Mouse (Mus musculus): ENCODE measurements around the gene Cdca7l. TPM values are rescaled to one million over a fixed set of nuclear protein-coding genes. Genes with fewer than 3 reads are reported as not detected.

Gene Cdca7l
- polyA plus RNA-seq, 1 experiment from 2014 or later = 4.6 TPM

DNA sequence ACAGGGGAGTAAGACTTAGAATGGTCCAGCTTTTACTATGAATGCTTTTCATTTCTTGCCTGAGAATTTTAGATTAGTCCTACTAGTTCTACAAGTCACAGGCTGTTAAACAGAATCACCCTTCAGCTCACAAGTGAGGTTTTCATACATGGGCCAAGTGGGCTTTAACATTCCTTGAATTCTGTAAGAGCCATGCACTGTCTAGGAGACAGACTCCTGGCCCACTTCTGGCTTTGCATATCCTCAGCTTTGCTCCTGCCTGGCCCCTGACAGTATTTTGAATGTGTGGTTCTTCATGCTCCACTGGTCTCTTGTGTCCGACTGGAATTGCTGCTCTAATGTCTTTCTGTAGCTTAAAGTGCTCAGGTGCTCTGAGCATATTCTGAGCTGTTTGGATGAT, 20.7 kb upstream of the Cdca7l start:
- Histone ChIP-seq H3K4me1 (replicated peaks) (peaks cover 11% of the 10 kb centered on the region), H3K27ac (no peak overlapping the region), H3K27me3 (peaks cover 16% of the 10 kb centered on the region), H3K9me3 (no peaks in the 10 kb centered on the region), H3K9ac (no peak overlapping the region), H3K4me2 (no peak overlapping the region), H3K36me3 (no peaks in the 10 kb centered on the region), H3K4me3 (no peak overlapping the region)
- WGBS = 21% methylated on average over 1 of the region's 1 CpGs
- no peak for ATAC-seq (ENCODE audit: low FRiP score)

DNA sequence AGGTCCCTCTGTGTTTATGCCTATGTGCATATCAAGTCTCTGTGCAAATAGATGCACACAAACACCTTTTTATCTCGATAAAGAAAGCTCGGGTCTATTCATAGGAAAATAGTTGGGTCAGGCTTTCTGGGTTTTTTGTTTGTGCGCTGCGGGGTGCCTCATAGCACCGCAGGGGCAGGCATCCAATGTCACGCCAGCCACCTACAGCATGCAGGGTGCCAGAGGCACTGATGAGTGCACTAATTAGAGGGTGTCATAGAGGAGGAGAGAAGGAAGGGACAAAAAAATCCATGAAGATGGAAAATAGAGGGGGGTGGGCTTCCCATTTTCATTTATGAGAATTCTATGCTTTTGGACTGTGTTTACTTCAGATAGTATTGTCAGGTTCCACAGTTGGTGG, 17.5 kb upstream of the Cdca7l start:
- Histone ChIP-seq H3K36me3 (no peaks in the 10 kb centered on the region), H3K27me3 (peaks cover 21% of the 10 kb centered on the region), H3K9me3 (no peaks in the 10 kb centered on the region), H3K9ac (no peak overlapping the region), H3K27ac (no peak overlapping the region), H3K4me2 (no peak overlapping the region), H3K4me3 (no peak overlapping the region), H3K4me1 (replicated peaks) (peaks cover 18% of the 10 kb centered on the region)
- WGBS = 19% methylated on average over 6 of the region's 6 CpGs
- ATAC-seq (ENCODE audit: low FRiP score) = no peak

DNA sequence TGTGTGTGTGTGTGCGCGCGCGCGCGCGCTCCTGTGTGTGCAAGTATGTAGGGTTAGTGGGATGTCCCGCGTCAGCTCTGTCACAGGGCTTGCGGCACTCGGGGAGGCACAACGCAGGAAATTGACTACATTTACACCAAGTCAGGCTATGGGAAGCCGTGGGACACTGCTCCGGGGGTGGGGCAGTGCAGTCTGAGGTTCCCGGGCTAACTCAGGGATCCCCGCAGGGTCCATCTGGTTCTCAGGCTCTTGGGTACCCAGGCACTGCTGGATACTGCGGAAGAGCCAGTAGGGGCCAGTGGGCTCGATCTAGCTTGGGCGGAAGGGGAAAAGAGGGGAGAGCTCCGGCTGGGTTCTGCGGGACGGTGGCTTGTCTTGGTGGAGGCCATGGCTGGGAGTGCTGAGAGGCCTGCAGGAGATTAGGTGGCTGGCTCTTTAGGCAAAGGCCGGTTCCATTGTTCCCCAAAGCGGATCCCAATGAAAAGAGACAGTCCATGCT, 15.5 kb upstream of the Cdca7l start:
- Histone ChIP-seq H3K27ac (no peak overlapping the region), H3K36me3 (no peaks in the 10 kb centered on the region), H3K27me3 (peaks cover 30% of the 10 kb centered on the region), H3K4me3 (peak overlapping the region; percentile 30), H3K9ac (no peak overlapping the region), H3K4me2 (peak overlapping the region; percentile 60), H3K4me1 (replicated peaks) (peaks cover 13% of the 10 kb centered on the region), H3K9me3 (no peaks in the 10 kb centered on the region)
- ATAC-seq (ENCODE audit: low FRiP score) = peak; percentile 32; the same call in 1 of the 2 replicates
- 12% methylated on average over 24 of the region's 24 CpGs for WGBS

DNA sequence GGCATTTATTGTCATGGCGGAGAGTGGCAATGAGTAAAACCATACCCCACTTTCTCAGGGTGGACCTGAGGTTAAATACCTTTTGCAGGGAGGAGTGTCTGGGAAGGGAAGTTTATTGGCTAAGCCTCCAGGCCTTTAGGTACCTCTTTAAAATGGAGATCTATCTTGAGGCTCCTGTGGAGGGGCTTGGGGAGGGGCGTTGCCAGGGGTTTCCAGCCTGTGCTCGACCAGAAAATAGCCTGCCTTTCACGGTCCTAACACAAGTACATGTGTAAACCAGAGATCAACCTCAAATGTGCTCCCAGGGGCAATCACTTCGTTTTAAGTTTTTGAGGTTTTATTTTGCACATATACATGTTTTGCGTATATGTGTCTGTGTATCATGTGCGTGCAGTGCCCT, 15.1 kb upstream of the Cdca7l start:
- Histone ChIP-seq H3K4me3 (no peak overlapping the region; the same call in 1 of the 2 replicates), H3K27ac (no peak overlapping the region), H3K4me2 (peak overlapping the region; percentile 60), H3K36me3 (no peaks in the 10 kb centered on the region), H3K27me3 (peaks cover 30% of the 10 kb centered on the region), H3K9ac (no peak overlapping the region), H3K4me1 (replicated peaks) (peaks cover 13% of the 10 kb centered on the region), H3K9me3 (no peaks in the 10 kb centered on the region)
- whole genome bisulfite sequencing = 22% methylated on average over 7 of the region's 7 CpGs
- ATAC-seq (ENCODE audit: low FRiP score) = no peak

DNA sequence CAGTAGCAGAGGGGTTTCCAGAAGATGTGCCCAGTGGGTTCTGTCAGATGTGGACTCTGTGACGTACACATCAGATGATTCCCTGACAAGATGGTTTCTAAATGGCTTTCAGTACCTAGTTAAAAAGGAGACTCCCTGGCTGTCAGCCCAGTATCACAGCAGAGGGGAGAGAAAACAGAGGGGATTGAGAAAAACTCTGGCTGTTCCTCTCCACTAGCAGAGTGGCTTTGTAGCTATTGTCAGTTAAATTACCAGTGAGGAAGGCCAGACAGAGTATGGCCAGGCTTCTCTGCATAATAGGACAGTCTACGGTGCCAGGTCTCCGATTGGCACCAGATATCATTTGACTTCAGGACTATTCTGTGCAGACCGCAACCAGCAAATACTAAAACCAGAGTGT, 8.8 kb upstream of the Cdca7l start:
- no peak overlapping the region for H3K27ac ChIP-seq
- H3K4me2 ChIP-seq = no peak overlapping the region
- WGBS = 57% methylated on average over 4 of the region's 4 CpGs
- no peak overlapping the region for H3K4me3 ChIP-seq
- H3K36me3 ChIP-seq = no peaks in the 10 kb centered on the region
- H3K9me3 ChIP-seq = no peaks in the 10 kb centered on the region
- no peak overlapping the region for H3K9ac ChIP-seq
- H3K4me1 ChIP-seq (replicated peaks) = no peaks in the 10 kb centered on the region
- ATAC-seq (ENCODE audit: low FRiP score) = no peak
- H3K27me3 ChIP-seq = peaks cover 14% of the 10 kb centered on the region

DNA sequence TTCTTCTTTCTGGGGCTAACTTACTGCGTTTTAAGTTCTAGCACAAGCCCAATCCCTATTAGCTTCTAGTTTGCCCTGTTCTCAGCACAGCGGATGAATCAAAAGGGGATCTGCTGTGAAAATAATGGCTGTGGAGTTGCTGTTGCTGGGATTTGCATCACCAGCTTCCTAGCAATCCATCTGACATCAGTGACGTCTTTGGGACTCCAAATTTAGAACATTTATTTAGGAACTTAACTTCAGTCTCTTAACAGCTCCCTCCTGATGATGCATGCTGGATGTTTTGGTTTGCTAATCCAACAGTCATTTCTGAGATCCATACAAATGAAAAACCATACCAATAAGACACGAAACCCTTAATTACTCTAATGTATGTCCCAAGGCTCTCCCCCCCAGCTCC, 1.5 kb downstream of the Cdca7l start:
- no peak for ATAC-seq (ENCODE audit: low FRiP score)
- H3K9me3 ChIP-seq = no peaks in the 10 kb centered on the region
- WGBS = 71% methylated on average over 4 of the region's 4 CpGs
- H3K27me3 ChIP-seq = peaks cover 22% of the 10 kb centered on the region
- H3K36me3 ChIP-seq = no peaks in the 10 kb centered on the region
- peak overlapping the region; percentile 40 for H3K4me2 ChIP-seq
- peak overlapping the region; percentile 36; the same call in 1 of the 2 replicates for H3K9ac ChIP-seq
- 0 out of 2 replicates have a peak overlapping the region, but pooled peaks have one; percentile 2 for H3K4me3 ChIP-seq
- H3K4me1 ChIP-seq (replicated peaks) = peaks cover 50% of the 10 kb centered on the region
- H3K27ac ChIP-seq = peak overlapping the region; percentile 31; the same call in 1 of the 2 replicates

DNA sequence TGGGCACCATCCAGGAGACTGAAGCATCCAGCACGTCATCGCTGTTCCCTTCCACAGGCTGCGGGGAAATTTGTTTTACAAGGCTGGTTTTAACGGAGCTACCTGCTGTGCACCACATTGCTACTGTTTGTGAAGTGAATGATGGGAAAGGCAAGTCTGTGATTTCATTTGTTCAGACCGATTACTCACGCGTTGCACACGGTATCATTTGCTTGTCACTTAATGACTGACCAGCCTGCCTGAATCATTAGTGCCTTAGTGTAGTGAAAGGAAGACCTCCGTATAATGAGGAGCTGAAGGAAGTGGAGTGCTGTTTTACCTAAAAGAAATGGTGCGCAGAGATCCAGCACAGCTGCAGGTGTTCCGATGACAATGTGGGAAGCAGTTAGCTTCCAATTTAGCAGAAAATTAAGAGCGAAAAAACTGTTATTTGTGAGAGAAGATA, 1.9 kb downstream of the Cdca7l start:
- Histone ChIP-seq H3K27ac (peak overlapping the region; percentile 31), H3K9me3 (no peaks in the 10 kb centered on the region), H3K4me2 (peak overlapping the region; percentile 40), H3K36me3 (no peaks in the 10 kb centered on the region), H3K27me3 (peaks cover 25% of the 10 kb centered on the region), H3K4me3 (0 out of 2 replicates have a peak overlapping the region, but pooled peaks have one; percentile 2), H3K4me1 (replicated peaks) (peaks cover 52% of the 10 kb centered on the region), H3K9ac (peak overlapping the region; percentile 36; the same call in 1 of the 2 replicates)
- ATAC-seq (ENCODE audit: low FRiP score) = peak; percentile 50; the same call in 1 of the 2 replicates
- WGBS = 19% methylated on average over 12 of the region's 12 CpGs

DNA sequence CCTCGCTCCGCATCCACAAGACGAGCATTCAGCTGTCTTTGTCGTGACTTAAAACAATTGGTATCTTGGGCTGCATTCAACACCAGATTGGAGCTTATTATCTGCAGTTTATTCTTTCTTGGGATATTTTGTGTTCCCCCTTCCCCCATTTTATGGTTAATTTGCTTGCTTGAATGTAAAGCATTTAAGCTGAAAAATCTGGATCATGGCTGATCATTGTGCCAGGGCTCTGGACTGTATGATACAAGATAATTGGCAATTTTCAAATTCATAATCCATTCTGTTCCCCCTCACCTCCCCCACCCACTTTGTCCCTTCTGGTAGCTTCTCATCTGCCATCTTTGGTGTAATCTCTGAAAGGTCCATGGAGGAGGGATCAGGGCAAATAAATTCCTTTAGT, 2.4 kb downstream of the Cdca7l start:
- Histone ChIP-seq H3K36me3 (no peaks in the 10 kb centered on the region), H3K4me2 (peak overlapping the region; percentile 40), H3K27me3 (peaks cover 28% of the 10 kb centered on the region), H3K4me3 (no peak overlapping the region), H3K27ac (peak overlapping the region; percentile 31; the same call in 1 of the 2 replicates), H3K4me1 (replicated peaks) (peaks cover 52% of the 10 kb centered on the region), H3K9me3 (no peaks in the 10 kb centered on the region), H3K9ac (peak overlapping the region; percentile 36; the same call in 1 of the 2 replicates)
- ATAC-seq (ENCODE audit: low FRiP score) = no peak
- 38% methylated on average over 4 of the region's 4 CpGs for WGBS

DNA sequence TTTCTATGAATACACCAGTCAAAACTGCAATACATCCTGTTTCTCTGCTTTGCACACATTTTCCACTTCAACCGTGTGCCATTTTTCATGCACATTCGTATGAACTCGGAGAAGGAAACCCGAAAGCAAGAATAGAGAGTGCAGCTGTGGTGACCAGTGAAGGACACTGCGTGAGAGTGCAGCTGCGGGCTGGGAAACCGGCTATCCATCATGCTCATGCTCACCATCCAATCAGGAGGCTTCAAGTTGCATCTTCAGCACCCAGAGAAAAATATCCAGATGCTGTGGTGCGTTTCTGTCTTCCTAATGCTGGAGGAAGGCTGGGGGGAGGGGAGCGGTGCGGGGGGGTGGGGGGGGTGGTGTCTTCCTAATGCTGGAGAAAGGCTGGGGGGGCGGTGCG, 3.5 kb downstream of the Cdca7l start:
- H3K4me2 ChIP-seq = peak overlapping the region; percentile 48
- ATAC-seq (ENCODE audit: low FRiP score) = no peak
- H3K4me1 ChIP-seq (replicated peaks) = peaks cover 52% of the 10 kb centered on the region
- no peak overlapping the region for H3K4me3 ChIP-seq
- no peak overlapping the region for H3K9ac ChIP-seq
- peak overlapping the region; percentile 31; the same call in 1 of the 2 replicates for H3K27ac ChIP-seq
- H3K36me3 ChIP-seq = no peaks in the 10 kb centered on the region
- H3K27me3 ChIP-seq = peaks cover 40% of the 10 kb centered on the region
- WGBS = 24% methylated on average over 8 of the region's 12 CpGs
- H3K9me3 ChIP-seq = no peaks in the 10 kb centered on the region

DNA sequence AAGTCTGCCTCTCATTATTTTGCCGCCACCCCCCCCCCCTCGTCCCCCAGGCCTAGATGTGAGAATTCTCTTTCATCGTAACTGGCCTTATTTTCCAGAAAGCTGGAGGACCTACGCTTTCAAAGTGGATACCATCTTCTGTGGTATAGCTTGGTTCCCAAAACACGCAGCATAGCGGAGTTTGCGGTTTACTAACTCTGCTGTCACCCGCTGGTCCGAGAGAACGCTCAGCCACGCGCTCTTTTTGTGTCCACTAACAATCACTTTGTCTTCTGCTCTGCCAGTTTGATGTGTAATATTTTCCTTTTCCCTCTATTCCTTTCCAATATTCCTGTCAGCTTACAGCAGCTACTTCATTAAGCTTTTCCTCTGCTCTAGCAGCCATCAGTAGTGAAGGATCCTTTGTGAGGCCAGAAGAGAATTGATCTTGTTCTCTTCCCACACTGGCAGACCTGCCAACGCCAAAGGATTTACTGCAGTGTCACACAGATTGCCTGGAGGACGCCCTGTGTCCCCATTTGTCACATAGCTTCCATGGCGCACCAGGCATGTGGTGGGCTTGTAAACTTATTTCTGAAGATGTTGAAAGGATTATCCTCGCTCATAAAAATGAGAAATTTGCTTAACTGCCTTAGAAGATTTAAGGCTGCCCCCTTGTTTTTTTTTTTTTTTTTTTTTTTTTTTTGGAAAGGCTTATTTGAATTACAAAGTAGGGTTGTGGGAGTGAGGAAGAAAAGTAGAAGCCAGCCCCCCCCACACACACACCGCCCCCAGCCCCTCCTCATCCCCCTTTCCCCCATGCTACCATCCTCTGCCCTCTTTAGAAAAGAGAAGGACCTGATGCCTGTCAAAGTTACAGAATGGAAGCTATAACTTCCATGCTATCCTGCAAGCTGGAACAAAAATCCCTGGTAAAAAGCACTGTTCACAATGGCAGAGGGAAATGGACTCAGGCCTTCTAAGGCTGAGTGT, 4.6 kb downstream of the Cdca7l start:
- Histone ChIP-seq H3K9ac (no peak overlapping the region), H3K27me3 (peaks cover 49% of the 10 kb centered on the region), H3K36me3 (no peaks in the 10 kb centered on the region), H3K4me2 (peak overlapping the region; percentile 48), H3K4me1 (replicated peaks) (peaks cover 52% of the 10 kb centered on the region), H3K27ac (peak overlapping the region; percentile 69), H3K4me3 (peak overlapping the region; percentile 14; the same call in 1 of the 2 replicates), H3K9me3 (no peaks in the 10 kb centered on the region)
- no peak for ATAC-seq (ENCODE audit: low FRiP score)
- WGBS = 27% methylated on average over 17 of the region's 17 CpGs

DNA sequence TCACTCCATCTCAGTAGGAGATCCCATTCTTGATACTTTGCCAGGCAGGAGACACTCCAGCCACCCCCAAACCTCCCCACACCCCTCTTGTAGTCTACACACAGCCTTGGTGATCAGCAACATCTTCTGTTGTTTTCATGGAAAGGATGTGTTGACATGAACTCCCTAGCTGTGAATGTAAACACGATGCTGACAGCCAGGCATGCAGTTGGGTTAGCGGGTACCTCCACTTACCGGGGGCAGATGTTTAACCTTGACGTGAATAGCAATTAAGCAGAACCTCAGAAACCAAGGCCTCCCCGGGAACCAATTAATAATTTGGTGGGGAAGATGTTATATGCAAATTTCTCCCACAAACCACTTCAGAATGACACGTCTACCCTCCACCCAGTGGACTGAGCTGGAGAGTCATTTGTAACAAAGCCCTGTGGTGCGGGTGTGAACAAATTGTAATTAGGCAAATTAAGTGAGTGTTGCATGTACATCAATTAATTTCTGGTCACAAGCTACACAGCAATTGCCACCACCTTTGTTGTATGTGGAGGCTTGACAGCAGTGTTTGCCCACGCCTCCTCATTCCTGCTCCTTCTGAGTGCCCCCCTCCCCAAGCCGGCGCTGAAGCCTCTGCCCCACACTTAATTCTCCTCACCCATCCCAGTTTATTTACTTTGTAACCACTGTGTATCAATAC, 5.4 kb downstream of the Cdca7l start:
- peaks cover 56% of the 10 kb centered on the region for H3K27me3 ChIP-seq
- no peaks in the 10 kb centered on the region for H3K36me3 ChIP-seq
- peak; percentile 57 for ATAC-seq (ENCODE audit: low FRiP score)
- H3K27ac ChIP-seq = peak overlapping the region; percentile 69
- H3K9me3 ChIP-seq = no peaks in the 10 kb centered on the region
- H3K4me1 ChIP-seq (replicated peaks) = peaks cover 52% of the 10 kb centered on the region
- H3K4me3 ChIP-seq = no peak overlapping the region
- H3K9ac ChIP-seq = peak overlapping the region; percentile 24; the same call in 1 of the 2 replicates
- H3K4me2 ChIP-seq = peak overlapping the region; percentile 16; the same call in 1 of the 2 replicates
- WGBS = 14% methylated on average over 10 of the region's 10 CpGs

DNA sequence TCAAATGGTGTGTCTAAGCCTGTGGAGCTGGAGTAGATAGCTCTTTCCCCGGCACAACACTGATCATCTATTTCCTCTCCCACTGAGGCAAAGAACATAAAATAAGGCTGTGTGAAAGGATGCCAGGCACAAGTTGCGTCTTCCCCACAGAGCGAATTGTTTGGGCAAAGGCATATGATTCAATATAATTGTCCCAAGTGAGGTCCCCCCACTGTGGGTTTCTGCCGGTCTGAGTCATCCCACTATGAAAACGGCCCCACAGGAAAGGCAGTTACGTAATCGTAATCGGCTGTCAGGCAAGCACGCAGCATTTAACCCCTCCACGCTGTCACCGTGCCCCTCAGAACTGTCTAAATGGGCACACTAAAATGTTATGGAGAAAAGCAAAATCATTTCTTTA, 6.0 kb downstream of the Cdca7l start:
- Histone ChIP-seq H3K4me3 (no peak overlapping the region), H3K9ac (peak overlapping the region; percentile 24; the same call in 1 of the 2 replicates), H3K4me1 (replicated peaks) (peaks cover 52% of the 10 kb centered on the region), H3K36me3 (no peaks in the 10 kb centered on the region), H3K27ac (peak overlapping the region; percentile 69), H3K9me3 (no peaks in the 10 kb centered on the region), H3K4me2 (peak overlapping the region; percentile 16; the same call in 1 of the 2 replicates), H3K27me3 (peaks cover 60% of the 10 kb centered on the region)
- WGBS = 30% methylated on average over 11 of the region's 11 CpGs
- ATAC-seq (ENCODE audit: low FRiP score) = 0 out of 2 replicates have a peak, but pooled peaks have one; percentile 2
